Mouse (Mus musculus): Measurements from ENCODE around the gene Alg10b.
A peak's percentile ranks its signal among the peaks of the same experiment; 100 is the strongest.
"Not testable (repeated sequence)": the region's sequence is repeated elsewhere in the genome, so short reads cannot be mapped to it uniquely, and the experiment has no call there.

Alg10b gene

GRCm38 (mm10) chr15:90223969-90224750 lies at the start of gene Alg10b:
TSS of gene Alg10b (plus strand) at chr15:90224311.
- DNase-seq (ENCODE audit: low read depth in 2 of 2, low spot score in 2 of 2) = peak; percentile 60 to 72

- not testable (repeated sequence) for DNase-seq (ENCODE audit: low read depth in 2 of 2, low spot score in 2 of 2)
Measured at GRCm38 (mm10) chr15:90183108-90183507, 41.0 kb upstream of the Alg10b start.

- DNase-seq (ENCODE audit: low read depth in 2 of 2, low spot score in 2 of 2) = no peak
Measured at GRCm38 (mm10) chr15:90183511-90183910, 40.6 kb upstream of the Alg10b start.

- DNase-seq (ENCODE audit: low read depth in 2 of 2, low spot score in 2 of 2) = no peak
Measured at GRCm38 (mm10) chr15:90184743-90185142, 39.4 kb upstream of the Alg10b start.

GRCm38 (mm10) chr15:90189477-90189876 lies 34.6 kb upstream of the Alg10b start:
- no peak for DNase-seq (ENCODE audit: low read depth in 2 of 2, low spot score in 2 of 2)

GRCm38 (mm10) chr15:90213946-90214345 lies 10.2 kb upstream of the Alg10b start:
- no peak for DNase-seq (ENCODE audit: low read depth in 2 of 2, low spot score in 2 of 2)

GRCm38 (mm10) chr15:90214913-90215312 lies 9.2 kb upstream of the Alg10b start:
- DNase-seq (ENCODE audit: low read depth in 2 of 2, low spot score in 2 of 2) = peak; percentile 28 to 49

- peak in 1 of 2 experiments; percentile 21 for DNase-seq (ENCODE audit: low read depth in 2 of 2, low spot score in 2 of 2)
Measured at GRCm38 (mm10) chr15:90225058-90225575, 1.0 kb downstream of the Alg10b start.

- DNase-seq (ENCODE audit: low read depth in 2 of 2, low spot score in 2 of 2) = no peak
Measured at GRCm38 (mm10) chr15:90237657-90238056, 13.5 kb downstream of the Alg10b start.

GRCm38 (mm10) chr15:90244081-90244480 lies 20.0 kb downstream of the Alg10b start:
- DNase-seq (ENCODE audit: low read depth in 2 of 2, low spot score in 2 of 2) = no peak

- no peak for DNase-seq (ENCODE audit: low read depth in 2 of 2, low spot score in 2 of 2)
Measured at GRCm38 (mm10) chr15:90249694-90250093, 25.6 kb downstream of the Alg10b start.

- no peak for DNase-seq (ENCODE audit: low read depth in 2 of 2, low spot score in 2 of 2)
Measured at GRCm38 (mm10) chr15:90282876-90283275, 58.8 kb downstream of the Alg10b start.
